Mouse (Mus musculus): Measurements from ENCODE around the gene Mcfd2. TPM values are rescaled to one million over a fixed set of nuclear protein-coding genes. Genes with fewer than 3 reads are reported as not detected.

Mcfd2 gene
- polyA plus RNA-seq, 1 experiment from 2014 or later = 231 TPM

DNA sequence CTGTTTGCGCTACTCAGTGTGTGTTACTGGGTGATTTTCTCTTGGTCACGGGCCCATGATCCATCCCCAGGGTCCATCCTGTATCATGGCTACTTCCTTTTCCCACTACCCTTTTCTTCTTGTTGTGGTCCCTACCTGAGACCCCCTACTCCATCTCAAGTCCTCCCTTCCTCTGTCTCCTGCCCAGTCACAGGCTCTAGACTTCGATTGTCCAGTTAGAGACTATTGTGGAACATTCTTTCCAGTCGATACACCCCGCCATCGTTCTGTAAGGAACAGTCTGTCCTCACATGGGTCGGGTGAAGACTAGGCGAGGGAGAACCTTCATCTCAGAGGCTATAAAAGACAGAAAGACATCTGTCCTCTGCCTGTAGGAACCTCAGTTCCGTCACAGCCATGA lies 40.4 kb downstream of the Mcfd2 start:
- no peak for TF ChIP-seq CTCF (IDR thresholded peaks at IDR 0.05; ENCODE audit: low read depth)
- no peaks in the 10 kb centered on the region for H3K27me3 ChIP-seq (replicated peaks; ENCODE audit: control insufficient read depth, insufficient read depth, low read length)
- no peak overlapping the region for H3K4me3 ChIP-seq (ENCODE audit: low read depth, low read length)
- H3K4me1 ChIP-seq (replicated peaks; ENCODE audit: control insufficient read depth, insufficient read depth, low read length) = no peaks in the 10 kb centered on the region
- ATAC-seq = no peak
- no peaks in the 10 kb centered on the region for H3K36me3 ChIP-seq (ENCODE audit: control insufficient read depth, insufficient read depth)
- no peak overlapping the region for H3K9ac ChIP-seq (ENCODE audit: low read depth, low read length)
- no peak overlapping the region for H3K4me2 ChIP-seq (replicated peaks; ENCODE audit: low read depth)
- H3K9me3 ChIP-seq (ENCODE audit: control insufficient read depth) = no peaks in the 10 kb centered on the region
- H3K27ac ChIP-seq (ENCODE audit: low read depth, low read length) = no peak overlapping the region
- 87% methylated on average over 9 of the region's 9 CpGs for WGBS

DNA sequence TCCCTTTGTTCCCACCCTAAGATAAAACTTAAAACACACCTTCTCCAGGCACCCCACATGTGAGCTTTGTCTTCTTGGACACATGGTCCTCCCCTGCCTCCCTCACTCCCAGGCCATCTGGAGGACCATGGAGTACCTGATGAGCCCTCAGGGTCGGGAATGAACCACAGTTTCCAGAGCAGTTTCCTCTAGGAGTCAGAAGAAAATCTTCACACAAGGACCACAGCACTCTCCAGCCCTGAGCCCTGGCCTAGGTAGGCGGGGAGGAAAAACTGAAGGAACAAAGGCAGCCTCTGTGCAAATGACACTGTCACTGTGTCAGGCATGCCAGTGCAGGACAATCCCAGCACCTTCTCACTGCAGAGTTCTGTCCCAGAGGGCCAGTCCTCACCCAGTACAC lies 41.3 kb downstream of the Mcfd2 start:
- no peaks in the 10 kb centered on the region for H3K9me3 ChIP-seq (ENCODE audit: control insufficient read depth)
- no peak overlapping the region for H3K27ac ChIP-seq (ENCODE audit: low read depth, low read length)
- no peaks in the 10 kb centered on the region for H3K4me1 ChIP-seq (replicated peaks; ENCODE audit: control insufficient read depth, insufficient read depth, low read length)
- no peaks in the 10 kb centered on the region for H3K36me3 ChIP-seq (ENCODE audit: control insufficient read depth, insufficient read depth)
- no peaks in the 10 kb centered on the region for H3K27me3 ChIP-seq (replicated peaks; ENCODE audit: control insufficient read depth, insufficient read depth, low read length)
- no peak overlapping the region for H3K4me3 ChIP-seq (ENCODE audit: low read depth, low read length)
- no peak overlapping the region for H3K9ac ChIP-seq (ENCODE audit: low read depth, low read length)
- TF ChIP-seq CTCF (IDR thresholded peaks at IDR 0.05; ENCODE audit: low read depth) = no peak
- no peak for ATAC-seq
- WGBS = 60% methylated on average over 2 of the region's 2 CpGs
- no peak overlapping the region for H3K4me2 ChIP-seq (replicated peaks; ENCODE audit: low read depth)

DNA sequence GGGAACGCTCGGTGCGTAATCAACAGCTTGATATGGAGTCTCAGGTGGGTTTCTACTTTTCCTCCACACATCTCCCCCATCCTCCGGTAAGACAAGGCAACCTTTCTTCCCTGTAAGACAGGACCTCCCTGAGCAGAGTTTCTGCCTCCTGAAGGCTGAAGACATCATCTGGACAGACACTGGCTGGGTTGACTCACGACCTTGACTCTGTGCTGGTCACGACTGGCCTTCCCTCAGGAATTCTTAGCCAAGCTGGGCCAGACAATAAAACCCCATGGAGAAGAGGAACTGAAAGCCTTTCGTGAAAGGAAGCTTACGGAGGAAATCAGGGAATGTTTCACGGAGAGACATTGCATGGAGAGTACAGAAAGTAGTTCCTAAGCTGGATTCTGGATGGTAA lies 46.3 kb downstream of the Mcfd2 start:
- no peak for TF ChIP-seq CTCF (IDR thresholded peaks at IDR 0.05; ENCODE audit: low read depth)

DNA sequence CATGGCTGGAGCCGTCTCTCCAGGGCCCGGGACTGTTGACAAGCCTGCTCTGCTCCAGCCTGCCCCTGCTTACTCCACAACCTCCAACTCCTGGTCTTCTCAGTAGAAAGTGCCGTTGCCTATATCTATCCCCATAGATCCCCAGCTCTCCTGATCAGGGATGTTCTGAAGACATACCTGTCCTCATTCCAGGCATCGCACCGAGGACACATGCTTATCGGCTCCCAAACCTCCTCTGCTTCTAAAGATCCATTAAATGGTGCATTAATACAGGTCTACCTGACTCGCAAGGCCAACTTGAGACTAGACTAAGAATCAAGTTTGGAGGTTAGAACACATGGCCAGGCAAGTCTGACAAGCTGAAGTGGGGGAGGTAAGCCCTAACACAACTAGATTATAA lies 51.2 kb downstream of the Mcfd2 start:
- TF ChIP-seq CTCF (IDR thresholded peaks at IDR 0.05; ENCODE audit: low read depth) = no peak
- H3K4me2 ChIP-seq (replicated peaks; ENCODE audit: low read depth) = no peak overlapping the region
- H3K27ac ChIP-seq (ENCODE audit: low read depth, low read length) = no peak overlapping the region
- H3K27me3 ChIP-seq (replicated peaks; ENCODE audit: control insufficient read depth, insufficient read depth, low read length) = no peaks in the 10 kb centered on the region
- WGBS = 90% methylated on average over 7 of the region's 7 CpGs
- H3K36me3 ChIP-seq (ENCODE audit: control insufficient read depth, insufficient read depth) = no peaks in the 10 kb centered on the region
- H3K4me1 ChIP-seq (replicated peaks; ENCODE audit: control insufficient read depth, insufficient read depth, low read length) = no peaks in the 10 kb centered on the region
- H3K9ac ChIP-seq (ENCODE audit: low read depth, low read length) = no peak overlapping the region
- ATAC-seq = no peak
- H3K9me3 ChIP-seq (ENCODE audit: control insufficient read depth) = no peaks in the 10 kb centered on the region
- H3K4me3 ChIP-seq (ENCODE audit: low read depth, low read length) = no peak overlapping the region

More for the DNA sequence above, 46.3 kb downstream of the Mcfd2 start:
- Histone ChIP-seq H3K27me3 (replicated peaks; ENCODE audit: control insufficient read depth, insufficient read depth, low read length) (no peaks in the 10 kb centered on the region), H3K36me3 (ENCODE audit: control insufficient read depth, insufficient read depth) (no peaks in the 10 kb centered on the region), H3K9me3 (ENCODE audit: control insufficient read depth) (no peaks in the 10 kb centered on the region), H3K4me1 (replicated peaks; ENCODE audit: control insufficient read depth, insufficient read depth, low read length) (no peaks in the 10 kb centered on the region), H3K27ac (ENCODE audit: low read depth, low read length) (no peak overlapping the region), H3K9ac (ENCODE audit: low read depth, low read length) (no peak overlapping the region), H3K4me3 (ENCODE audit: low read depth, low read length) (no peak overlapping the region), H3K4me2 (replicated peaks; ENCODE audit: low read depth) (no peak overlapping the region)
- no peak for ATAC-seq
- 85% methylated on average over 9 of the region's 9 CpGs for WGBS

DNA sequence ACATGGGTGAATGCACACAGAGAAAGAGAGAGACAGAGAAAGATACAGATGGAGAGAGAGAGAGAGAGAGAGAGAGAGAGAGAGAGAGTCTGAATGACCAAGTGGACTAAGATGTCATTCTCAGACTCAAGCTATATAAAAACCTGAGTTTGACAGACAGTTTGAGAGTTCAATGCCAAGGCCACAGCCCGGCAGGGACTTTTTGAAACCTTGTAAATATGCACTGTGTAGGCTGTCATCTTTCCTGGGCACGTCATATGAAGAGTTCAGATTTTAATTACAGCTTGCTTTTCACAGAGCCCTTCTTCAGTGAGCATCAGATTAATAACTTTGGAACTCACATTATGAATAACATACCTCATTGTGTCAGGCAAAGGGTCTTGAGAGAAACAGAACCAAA lies 55.2 kb downstream of the Mcfd2 start:
- H3K4me3 ChIP-seq (ENCODE audit: low read depth, low read length) = no peak overlapping the region
- no peak overlapping the region for H3K4me2 ChIP-seq (replicated peaks; ENCODE audit: low read depth)
- ATAC-seq = no peak
- no peak for TF ChIP-seq CTCF (IDR thresholded peaks at IDR 0.05; ENCODE audit: low read depth)
- no peak overlapping the region for H3K9ac ChIP-seq (ENCODE audit: low read depth, low read length)
- no peaks in the 10 kb centered on the region for H3K4me1 ChIP-seq (replicated peaks; ENCODE audit: control insufficient read depth, insufficient read depth, low read length)
- H3K27me3 ChIP-seq (replicated peaks; ENCODE audit: control insufficient read depth, insufficient read depth, low read length) = no peaks in the 10 kb centered on the region
- no peaks in the 10 kb centered on the region for H3K36me3 ChIP-seq (ENCODE audit: control insufficient read depth, insufficient read depth)
- H3K27ac ChIP-seq (ENCODE audit: low read depth, low read length) = no peak overlapping the region
- no peaks in the 10 kb centered on the region for H3K9me3 ChIP-seq (ENCODE audit: control insufficient read depth)
- 78% methylated on average over 2 of the region's 2 CpGs for WGBS

DNA sequence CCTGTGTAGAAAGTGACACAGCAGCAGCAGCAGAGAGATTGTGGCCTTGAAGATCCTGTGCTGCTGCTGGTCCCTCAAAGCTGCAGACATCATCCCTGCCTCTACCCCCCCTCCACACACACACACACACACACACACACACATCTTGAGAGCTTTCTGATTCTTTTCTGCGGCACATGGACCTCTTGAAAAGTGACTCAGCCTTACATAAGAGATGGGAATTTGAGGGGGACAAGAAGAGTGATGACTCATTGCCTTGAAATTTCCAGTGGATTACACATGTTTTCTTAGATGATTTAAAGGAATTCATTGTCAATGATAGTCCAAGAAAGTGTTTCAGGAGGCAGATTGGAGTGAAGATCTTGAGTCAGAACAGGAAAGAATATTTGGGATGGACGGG lies 58.9 kb downstream of the Mcfd2 start:
- H3K9ac ChIP-seq (ENCODE audit: low read depth, low read length) = no peak overlapping the region
- H3K4me3 ChIP-seq (ENCODE audit: low read depth, low read length) = no peak overlapping the region
- H3K9me3 ChIP-seq (ENCODE audit: control insufficient read depth) = no peaks in the 10 kb centered on the region
- ATAC-seq = no peak
- 85% methylated on average over 2 of the region's 2 CpGs for WGBS
- no peaks in the 10 kb centered on the region for H3K4me1 ChIP-seq (replicated peaks; ENCODE audit: control insufficient read depth, insufficient read depth, low read length)
- TF ChIP-seq CTCF (IDR thresholded peaks at IDR 0.05; ENCODE audit: low read depth) = no peak
- no peak overlapping the region for H3K4me2 ChIP-seq (replicated peaks; ENCODE audit: low read depth)
- no peaks in the 10 kb centered on the region for H3K36me3 ChIP-seq (ENCODE audit: control insufficient read depth, insufficient read depth)
- H3K27ac ChIP-seq (ENCODE audit: low read depth, low read length) = no peak overlapping the region
- no peaks in the 10 kb centered on the region for H3K27me3 ChIP-seq (replicated peaks; ENCODE audit: control insufficient read depth, insufficient read depth, low read length)

Other genes starting within 250 kb of the Mcfd2 start
- 42.6 and 43.8 TPM in 2 replicates for gene Pigf, start 240.5 kb downstream of the Mcfd2 start, polyA plus RNA-seq (2015; fragmentation: Nextera tagmentation; extraction: Ambion mirVana)
- gene Cript, start 240.4 kb downstream of the Mcfd2 start, polyA plus RNA-seq (2015; fragmentation: Nextera tagmentation; extraction: Ambion mirVana) = 192 and 200 TPM in 2 replicates
- gene Socs5, start 158.3 kb downstream of the Mcfd2 start, polyA plus RNA-seq (2015; fragmentation: Nextera tagmentation; extraction: Ambion mirVana) = 3.9 and 4.6 TPM in 2 replicates
- 61.7 and 69.2 TPM in 2 replicates for gene Ttc7, start 17.0 kb upstream of the Mcfd2 start, polyA plus RNA-seq (2015; fragmentation: Nextera tagmentation; extraction: Ambion mirVana)
- gene Stpg4, start 161.8 kb upstream of the Mcfd2 start, polyA plus RNA-seq (2015; fragmentation: Nextera tagmentation; extraction: Ambion mirVana) = not detected in 2 replicates
- gene Calm2, start 181.0 kb upstream of the Mcfd2 start, polyA plus RNA-seq (2015; fragmentation: Nextera tagmentation; extraction: Ambion mirVana) = 756 and 774 TPM in 2 replicates